Mouse (Mus musculus) heart, embryonic 13.5 days (tissue): ENCODE measurements around the gene Gm21981. TPM values are rescaled to one million over a fixed set of nuclear protein-coding genes. Genes with fewer than 3 reads are reported as not detected.

Source experiments
- ATAC-seq: fragments of 200-750 bp; cut with Nextera tagmentation; 2 replicates; pipeline ENCODE4 v1.8.0; 2017; ENCODE audit warnings: moderate TSS enrichment; ENCODE audit not compliant: insufficient number of reproducible peaks, low FRiP score, low TSS enrichment; ENCODE audit errors: extremely low read depth
- H3K27ac ChIP-seq: fragments of 300-500 bp; sonication (generic); replicated peaks from 2 replicates; pipeline ENCODE4 v1.5.1; 2015; ENCODE audit warnings: moderate library complexity, mild to moderate bottlenecking, inconsistent platforms
- H3K27me3 ChIP-seq: fragments of 300-500 bp; sonication (generic); replicated peaks from 2 replicates; pipeline ENCODE4 v1.6.1; 2015; ENCODE audit warnings: mild to moderate bottlenecking, inconsistent platforms
- H3K36me3 ChIP-seq: fragments of 300-500 bp; sonication (generic); 2 replicates; pipeline ENCODE4 v1.6.1; 2015; ENCODE audit warnings: mild to moderate bottlenecking, inconsistent platforms
- H3K4me1 ChIP-seq: fragments of 300-500 bp; sonication (generic); 2 replicates; pipeline ENCODE4 v1.6.1; 2015; ENCODE audit warnings: inconsistent platforms
- H3K4me2 ChIP-seq: fragments of 300-500 bp; sonication (generic); 2 replicates; pipeline ENCODE4 v1.6.1; 2015; ENCODE audit warnings: inconsistent platforms, mild to moderate bottlenecking, moderate library complexity
- H3K4me3 ChIP-seq: fragments of 300-500 bp; sonication (generic); 2 replicates; pipeline ENCODE4 v1.5.1; 2015; ENCODE audit warnings: moderate library complexity, mild to moderate bottlenecking, inconsistent platforms
- H3K9ac ChIP-seq: fragments of 300-500 bp; sonication (generic); 2 replicates; pipeline ENCODE4 v1.6.1; 2015; ENCODE audit warnings: inconsistent platforms, mild to moderate bottlenecking, moderate library complexity
- H3K9me3 ChIP-seq: fragments of 300-500 bp; sonication (generic); 2 replicates; pipeline ENCODE4 v1.6.1; 2016; ENCODE audit warnings: inconsistent platforms
- WGBS: fragments of 180-500 bp; shearing (Covaris S2); methylation state at CpG from one replicate; pipeline ENCODE4 v1.1.7; 2015; ENCODE audit warnings: mixed read lengths; 5-methylcytosine and 5-hydroxymethylcytosine counted together
- polyA plus RNA-seq: library from polyadenylated mRNA; unstranded; fragments of >200 nt; fragmentation: Nextera tagmentation; extraction: Ambion mirVana; gene quantifications from 2 replicates; pipeline ENCODE4 v1.2.1, GENCODE M21; 2015

Gene Gm21981
- polyA plus RNA-seq, 1 experiment from 2014 or later: 0.15 TPM

- Histone ChIP-seq H3K27ac (peak within 1 kb of the TSS; percentile 76), H3K4me2 (peak within 1 kb of the TSS; percentile 99), H3K4me3 (peak within 1 kb of the TSS; percentile 72), H3K36me3 (peaks cover 33% of the 10 kb centered on the region), H3K4me1 (peaks cover 16% of the 10 kb centered on the region), H3K27me3 (peaks cover 27% of the 10 kb centered on the region), H3K9ac (peak within 1 kb of the TSS; percentile 85), H3K9me3 (no peaks in the 10 kb centered on the region)
- no peak for ATAC-seq
- 0% methylated on average over 9 of the region's 9 CpGs for WGBS
Observed at GRCm38 (mm10) chr17:47688344-47688607, 6.0 kb downstream of the Gm21981 start, which contains the start of gene Tomm6. Tomm6 (minus strand) TSS chr17:47688386.

- Histone ChIP-seq H3K27ac (peak overlapping the region; percentile 76), H3K9me3 (no peaks in the 10 kb centered on the region), H3K36me3 (peaks cover 38% of the 10 kb centered on the region), H3K9ac (peak overlapping the region; percentile 85), H3K4me3 (peak overlapping the region; percentile 72), H3K27me3 (peaks cover 21% of the 10 kb centered on the region), H3K4me1 (peaks cover 16% of the 10 kb centered on the region), H3K4me2 (peak overlapping the region; percentile 99)
- WGBS: under 1% methylated on average over 70 of the region's 70 CpGs
- ATAC-seq: peak; percentile 78
Observed at GRCm38 (mm10) chr17:47687409-47688343, 6.6 kb downstream of the Gm21981 start.

- WGBS: 65% methylated on average over 4 of the region's 4 CpGs
Observed at GRCm38 (mm10) chr17:47682836-47683235, 11.4 kb downstream of the Gm21981 start.

GRCm38 (mm10) chr17:47678702-47679101 lies 15.6 kb downstream of the Gm21981 start:
- H3K4me1 ChIP-seq: no peaks in the 10 kb centered on the region
- no peak for ATAC-seq
- no peak overlapping the region for H3K4me2 ChIP-seq
- H3K36me3 ChIP-seq: peaks cover 74% of the 10 kb centered on the region
- no peak overlapping the region for H3K27ac ChIP-seq
- 85% methylated on average over 5 of the region's 5 CpGs for WGBS
- H3K27me3 ChIP-seq: no peaks in the 10 kb centered on the region
- no peak overlapping the region for H3K4me3 ChIP-seq
- no peaks in the 10 kb centered on the region for H3K9me3 ChIP-seq
- H3K9ac ChIP-seq: no peak overlapping the region

More at GRCm38 (mm10) chr17:47682836-47683235, 11.4 kb downstream of the Gm21981 start:
- Histone ChIP-seq H3K27me3 (no peaks in the 10 kb centered on the region), H3K9ac (no peak overlapping the region), H3K4me3 (no peak overlapping the region), H3K36me3 (peaks cover 81% of the 10 kb centered on the region), H3K4me2 (no peak overlapping the region), H3K9me3 (no peaks in the 10 kb centered on the region), H3K4me1 (peaks cover 8% of the 10 kb centered on the region), H3K27ac (no peak overlapping the region)
- no peak for ATAC-seq

GRCm38 (mm10) chr17:47678238-47678637 lies 16.0 kb downstream of the Gm21981 start:
- Histone ChIP-seq H3K27ac (no peak overlapping the region), H3K27me3 (0 out of 2 replicates have a peak, but pooled peaks cover 2% of the 10 kb centered on the region), H3K9ac (no peak overlapping the region), H3K4me3 (no peak overlapping the region), H3K4me1 (peaks cover under 1% of the 10 kb centered on the region; the same call in 1 of the 2 replicates), H3K36me3 (peaks cover 71% of the 10 kb centered on the region), H3K9me3 (no peaks in the 10 kb centered on the region), H3K4me2 (no peak overlapping the region)
- WGBS: 85% methylated on average over 5 of the region's 5 CpGs
- no peak for ATAC-seq

- no peak for ATAC-seq
- Histone ChIP-seq H3K27me3 (peaks cover 10% of the 10 kb centered on the region; the same call in 1 of the 2 replicates), H3K36me3 (peaks cover 59% of the 10 kb centered on the region), H3K4me1 (peaks cover 12% of the 10 kb centered on the region), H3K9ac (no peak overlapping the region), H3K4me3 (no peak overlapping the region), H3K9me3 (no peaks in the 10 kb centered on the region), H3K27ac (no peak overlapping the region), H3K4me2 (no peak overlapping the region)
- 19% methylated on average over 9 of the region's 9 CpGs for WGBS
Observed at GRCm38 (mm10) chr17:47676581-47676980, 17.7 kb downstream of the Gm21981 start.

- Histone ChIP-seq H3K9ac (peak overlapping the region; percentile 74), H3K27ac (peak overlapping the region; percentile 45; the same call in 1 of the 2 replicates), H3K4me1 (peaks cover 12% of the 10 kb centered on the region), H3K36me3 (peaks cover 24% of the 10 kb centered on the region), H3K4me2 (peak overlapping the region; percentile 95), H3K9me3 (no peaks in the 10 kb centered on the region), H3K4me3 (peak overlapping the region; percentile 52), H3K27me3 (peaks cover 20% of the 10 kb centered on the region)
- 3% methylated on average over 60 of the region's 68 CpGs for WGBS
- peak; percentile 19; the same call in 1 of the 2 replicates for ATAC-seq
Observed at GRCm38 (mm10) chr17:47672311-47673111, 21.7 kb downstream of the Gm21981 start.

- no peak for ATAC-seq
- Histone ChIP-seq H3K4me1 (peaks cover 12% of the 10 kb centered on the region), H3K27me3 (peaks cover 20% of the 10 kb centered on the region), H3K9me3 (no peaks in the 10 kb centered on the region), H3K4me2 (peak overlapping the region; percentile 95), H3K27ac (peak overlapping the region; percentile 45; the same call in 1 of the 2 replicates), H3K9ac (peak overlapping the region; percentile 74), H3K36me3 (peaks cover 20% of the 10 kb centered on the region), H3K4me3 (peak overlapping the region; percentile 52)
- 17% methylated on average over 14 of the region's 14 CpGs for WGBS
Observed at GRCm38 (mm10) chr17:47671988-47672310, 22.3 kb downstream of the Gm21981 start.

- Histone ChIP-seq H3K4me1 (peaks cover 22% of the 10 kb centered on the region), H3K27ac (no peak overlapping the region), H3K9me3 (no peaks in the 10 kb centered on the region), H3K4me3 (no peak overlapping the region), H3K36me3 (peaks cover 5% of the 10 kb centered on the region; the same call in 1 of the 2 replicates), H3K9ac (no peak overlapping the region), H3K27me3 (peaks cover 20% of the 10 kb centered on the region), H3K4me2 (no peak overlapping the region)
- no peak for ATAC-seq
- WGBS: 75% methylated on average over 4 of the region's 4 CpGs
Observed at GRCm38 (mm10) chr17:47669166-47669565, 25.1 kb downstream of the Gm21981 start.

GRCm38 (mm10) chr17:47664474-47664873 lies 29.8 kb downstream of the Gm21981 start:
- no peak overlapping the region for H3K4me3 ChIP-seq
- no peak for ATAC-seq
- no peak overlapping the region for H3K9ac ChIP-seq
- H3K9me3 ChIP-seq: no peaks in the 10 kb centered on the region
- peaks cover 20% of the 10 kb centered on the region for H3K4me1 ChIP-seq
- peak overlapping the region; percentile 24; the same call in 1 of the 2 replicates for H3K27ac ChIP-seq
- H3K4me2 ChIP-seq: no peak overlapping the region
- no peaks in the 10 kb centered on the region for H3K27me3 ChIP-seq
- 64% methylated on average over 7 of the region's 7 CpGs for WGBS
- H3K36me3 ChIP-seq: 0 out of 2 replicates have a peak, but pooled peaks cover 3% of the 10 kb centered on the region

GRCm38 (mm10) chr17:47663009-47663713 lies 31.1 kb downstream of the Gm21981 start:
- Histone ChIP-seq H3K27ac (peak overlapping the region; percentile 36), H3K9me3 (no peaks in the 10 kb centered on the region), H3K4me1 (peaks cover 20% of the 10 kb centered on the region), H3K9ac (no peak overlapping the region), H3K4me2 (no peak overlapping the region), H3K27me3 (no peaks in the 10 kb centered on the region), H3K36me3 (0 out of 2 replicates have a peak, but pooled peaks cover 3% of the 10 kb centered on the region), H3K4me3 (no peak overlapping the region)
- WGBS: 64% methylated on average over 9 of the region's 9 CpGs
- no peak for ATAC-seq
